Mouse (Mus musculus): Measurements from ENCODE around the gene Dtl.
"Not testable (repeated sequence)": the region's sequence is repeated elsewhere in the genome, so short reads cannot be mapped to it uniquely, and the experiment has no call there.

Gene Dtl

GRCm38 (mm10) chr1:191519329-191520066 is 55.8 kb downstream of the Dtl start:
- no peak for DNase-seq (ENCODE audit: low read depth, low spot score)

DNA sequence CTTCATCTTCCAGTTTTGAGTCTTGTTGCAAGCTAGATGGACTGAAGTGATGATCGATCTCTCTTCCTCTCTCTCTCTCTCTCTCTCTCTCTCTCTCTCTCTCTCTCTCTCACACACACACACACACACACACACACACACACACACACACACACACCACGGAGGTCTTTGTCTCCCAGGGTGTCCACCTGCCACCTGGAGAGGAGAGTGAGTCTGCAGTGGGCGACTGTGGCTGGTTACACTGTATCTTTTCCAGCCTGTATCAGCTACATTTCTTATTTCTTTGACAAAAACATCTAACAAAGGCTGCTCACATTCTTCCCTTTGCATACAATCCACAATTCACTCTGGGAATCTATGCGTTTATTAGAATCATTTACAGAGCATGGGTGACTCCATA is 56.4 kb downstream of the Dtl start:
- DNase-seq (ENCODE audit: low read depth, low spot score) = no peak

- DNase-seq (ENCODE audit: low read depth, low spot score) = no peak
These were observed 57.4 kb downstream of the Dtl start for GRCm38 (mm10) chr1:191517969-191518368.

GRCm38 (mm10) chr1:191517056-191517455 is 58.3 kb downstream of the Dtl start:
- no peak for DNase-seq (ENCODE audit: low read depth, low spot score)

- DNase-seq (ENCODE audit: low read depth, low spot score) = not testable (repeated sequence)
These were observed 59.0 kb downstream of the Dtl start for GRCm38 (mm10) chr1:191516351-191516750.

GRCm38 (mm10) chr1:191513195-191513594 is 62.1 kb downstream of the Dtl start:
- no peak for DNase-seq (ENCODE audit: low read depth, low spot score)

GRCm38 (mm10) chr1:191512383-191512782 is 63.0 kb downstream of the Dtl start:
- DNase-seq (ENCODE audit: low read depth, low spot score) = no peak

- no peak for DNase-seq (ENCODE audit: low read depth, low spot score)
These were observed 63.8 kb downstream of the Dtl start for GRCm38 (mm10) chr1:191511503-191511902.

- no peak for DNase-seq (ENCODE audit: low read depth, low spot score)
These were observed 65.5 kb downstream of the Dtl start for GRCm38 (mm10) chr1:191509865-191510264.

- no peak for DNase-seq (ENCODE audit: low read depth, low spot score)
These were observed 66.2 kb downstream of the Dtl start for GRCm38 (mm10) chr1:191509131-191509530.

- DNase-seq (ENCODE audit: low read depth, low spot score) = no peak
These were observed 68.6 kb downstream of the Dtl start for GRCm38 (mm10) chr1:191506791-191507190.

DNA sequence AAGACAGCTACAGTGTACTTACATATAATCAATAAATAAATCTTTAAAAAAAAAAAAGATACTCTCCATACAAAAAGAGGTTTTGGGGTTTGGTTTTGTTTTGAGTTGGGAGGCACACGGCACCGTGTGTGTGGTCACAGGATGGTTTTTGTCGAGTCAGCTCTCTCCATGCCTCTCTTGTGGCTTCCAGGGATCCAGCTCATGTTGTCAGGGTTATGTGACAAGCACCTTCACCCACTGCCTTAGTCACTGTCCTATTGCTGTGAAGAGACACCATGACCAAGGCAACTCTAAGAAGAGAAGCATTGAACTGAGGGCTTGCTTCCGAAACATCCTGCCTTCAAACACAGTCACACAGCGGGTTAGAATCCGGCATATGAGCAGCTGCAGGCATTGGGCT is 75.7 kb downstream of the Dtl start:
- DNase-seq (ENCODE audit: low read depth, low spot score) = no peak

DNA sequence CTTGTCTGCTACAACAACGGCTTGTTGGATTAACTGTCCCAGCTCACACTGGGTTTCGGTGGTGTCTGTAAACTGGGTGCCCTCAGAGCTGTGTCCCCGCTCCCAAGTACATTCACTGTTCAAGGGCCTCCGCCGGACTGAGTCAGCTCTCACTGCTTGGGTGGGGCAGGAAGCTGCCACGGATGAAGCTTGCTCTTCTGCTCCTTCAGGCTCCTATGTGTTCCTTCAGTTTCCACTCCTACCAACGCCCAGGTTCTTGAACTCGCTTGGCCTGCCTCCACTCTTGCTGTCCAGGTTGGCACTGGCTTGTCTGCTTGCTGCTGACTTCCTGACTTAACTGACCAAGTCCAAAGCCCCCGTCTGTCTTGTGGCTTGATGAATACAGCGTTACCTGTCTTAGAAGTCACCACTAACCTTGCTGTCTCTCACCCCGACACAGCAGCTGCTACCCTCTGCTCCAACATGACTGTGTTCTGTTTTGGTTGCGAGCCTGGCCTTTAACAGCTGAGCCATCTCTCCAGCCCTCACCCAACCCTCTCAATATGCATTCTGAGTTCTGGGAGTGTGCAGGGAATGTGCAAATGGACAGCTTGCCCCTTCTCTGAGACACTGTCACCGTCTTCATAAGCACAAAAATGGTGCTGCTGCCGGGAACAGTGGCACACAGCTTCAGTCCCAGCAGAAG is 76.9 kb downstream of the Dtl start:
- no peak for DNase-seq (ENCODE audit: low read depth, low spot score)

DNA sequence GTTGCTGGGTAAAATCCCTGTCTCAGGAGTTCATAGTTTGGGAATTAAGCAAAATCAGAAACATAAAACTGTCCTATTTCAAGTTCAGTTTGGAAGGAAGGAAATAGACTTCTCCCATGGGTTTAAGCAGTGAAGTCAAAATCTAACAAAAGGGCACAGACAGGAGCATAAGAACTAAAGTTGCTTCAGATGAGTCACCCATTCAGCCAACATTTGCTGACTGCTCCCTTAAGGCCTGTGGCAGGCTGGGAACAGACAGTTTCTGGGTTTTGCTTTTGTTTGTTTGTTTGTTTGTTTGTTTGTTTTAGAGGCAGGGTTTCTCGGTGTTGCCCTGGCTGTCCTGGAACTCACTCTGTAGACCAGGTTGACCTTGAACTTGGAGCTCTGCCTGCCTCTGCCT is 78.7 kb downstream of the Dtl start:
- DNase-seq (ENCODE audit: low read depth, low spot score) = no peak

- no peak for DNase-seq (ENCODE audit: low read depth, low spot score)
These were observed 80.3 kb downstream of the Dtl start for GRCm38 (mm10) chr1:191495051-191495467.

DNA sequence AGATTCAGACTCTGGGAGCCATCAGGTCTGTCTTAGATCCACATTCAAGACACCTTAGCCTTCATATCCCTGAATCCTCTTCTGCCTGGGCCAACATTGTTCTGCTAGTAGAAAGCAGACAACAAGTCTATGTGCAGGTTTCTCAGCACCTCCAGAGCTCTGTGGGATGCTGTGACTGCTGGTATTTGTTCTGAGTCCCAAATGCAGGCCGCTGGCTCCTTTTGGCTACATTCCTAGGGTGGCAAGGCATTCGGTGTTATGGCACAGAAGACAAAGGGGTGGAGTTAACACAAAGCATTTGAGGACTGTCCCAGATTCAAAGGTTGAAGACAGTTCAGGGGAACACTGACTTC is 81.1 kb downstream of the Dtl start:
- DNase-seq (ENCODE audit: low read depth, low spot score) = no peak

GRCm38 (mm10) chr1:191493476-191494302 is 81.7 kb downstream of the Dtl start:
- no peak for DNase-seq (ENCODE audit: low read depth, low spot score)

- no peak for DNase-seq (ENCODE audit: low read depth, low spot score)
These were observed 84.9 kb downstream of the Dtl start for GRCm38 (mm10) chr1:191490446-191490845.
